Mouse (Mus musculus): Measurements from ENCODE around the gene Cacnb3.

Cacnb3 gene

GRCm38 (mm10) chr15:98640157-98640556 is 9.5 kb downstream of the Cacnb3 start:
- DNase-seq, result no peak

- DNase-seq, result no peak
Observed at GRCm38 (mm10) chr15:98644406-98644805, 13.8 kb downstream of the Cacnb3 start.

GRCm38 (mm10) chr15:98645057-98646026 is 14.7 kb downstream of the Cacnb3 start:
- no peak for DNase-seq

- DNase-seq, result no peak
Observed at GRCm38 (mm10) chr15:98646737-98647136, 16.1 kb downstream of the Cacnb3 start.

- DNase-seq, result no peak
Observed at GRCm38 (mm10) chr15:98647308-98647707, 16.7 kb downstream of the Cacnb3 start.

GRCm38 (mm10) chr15:98648071-98648470 is 17.4 kb downstream of the Cacnb3 start:
- no peak for DNase-seq

- no peak for DNase-seq
Observed at GRCm38 (mm10) chr15:98651431-98651830, 20.8 kb downstream of the Cacnb3 start.

GRCm38 (mm10) chr15:98652174-98652573 is 21.5 kb downstream of the Cacnb3 start:
- DNase-seq, result no peak

GRCm38 (mm10) chr15:98656982-98657751 is 26.5 kb downstream of the Cacnb3 start:
- DNase-seq, result no peak

GRCm38 (mm10) chr15:98662198-98662566 is 31.5 kb downstream of the Cacnb3 start:
- DNase-seq, result no peak

GRCm38 (mm10) chr15:98662567-98663545 is 32.2 kb downstream of the Cacnb3 start, which contains the start of gene Ddx23:
Ddx23 (minus strand) TSS chr15:98662894.
- peak; percentile 97 for DNase-seq

GRCm38 (mm10) chr15:98664042-98664907 is 33.6 kb downstream of the Cacnb3 start:
- peak; percentile 28 for DNase-seq

- DNase-seq, result no peak
Observed at GRCm38 (mm10) chr15:98672592-98672991, 42.0 kb downstream of the Cacnb3 start.

- no peak for DNase-seq
Observed at GRCm38 (mm10) chr15:98673732-98674131, 43.1 kb downstream of the Cacnb3 start.

GRCm38 (mm10) chr15:98674284-98674993 is 43.8 kb downstream of the Cacnb3 start:
- DNase-seq, result no peak

- DNase-seq, result no peak
Observed at GRCm38 (mm10) chr15:98674994-98675545, 44.4 kb downstream of the Cacnb3 start.

- peak; percentile 19 for DNase-seq
Observed at GRCm38 (mm10) chr15:98675634-98676250, 45.1 kb downstream of the Cacnb3 start.

GRCm38 (mm10) chr15:98676471-98676870 is 45.8 kb downstream of the Cacnb3 start:
- DNase-seq, result peak; percentile 37

- peak; percentile 96 for DNase-seq
Observed at GRCm38 (mm10) chr15:98676940-98677728, 46.5 kb downstream of the Cacnb3 start, which contains the start of gene Rnd1. Rnd1 (minus strand) TSS chr15:98677461.

Measured in retina, postnatal 1 day (tissue).